Comparison of ENCODE assay signal across 9 mouse cellular contexts in the genomic region with DNA sequence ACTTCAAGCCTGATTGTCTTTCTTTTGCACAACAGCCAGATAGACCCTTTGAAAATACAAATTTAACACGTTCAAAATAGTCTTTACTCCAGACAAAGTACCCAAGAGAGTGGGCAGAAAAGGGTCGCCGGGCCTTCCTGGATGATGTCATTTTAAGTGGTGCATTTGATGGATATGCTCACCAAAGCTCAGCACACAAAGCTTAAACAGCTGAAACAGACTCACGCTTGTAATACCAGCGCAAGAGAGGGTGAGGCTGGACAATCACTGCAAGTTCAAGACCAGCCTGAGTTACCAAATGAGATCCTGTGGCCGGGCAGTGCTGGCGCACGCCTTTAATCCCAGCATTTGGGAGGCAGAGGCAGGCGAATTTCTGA. TPM values are rescaled to one million over a fixed set of nuclear protein-coding genes. Genes with fewer than 3 reads are reported as not detected.
DNase-seq lines count a peak whose midpoint lies in the region; ATAC-seq and TF ChIP-seq lines count a peak whose summit lies in the region.
"Had no signal": no experiment of that assay in that cellular context is flagged by ENCODE, and none has a peak within 500 bp of the region (broad histone marks: within the 10 kb centered on the region; RNA-seq: fewer than 3 reads in every experiment).

No protein-coding gene starts in this region.

- peak overlapping the region; percentile 96 for H3K4me2 ChIP-seq in heart, embryonic 16.5 days (ENCODE audit: low read depth, low read length)
- H3K4me2 ChIP-seq in embryonic facial prominence, embryonic 14.5 days (ENCODE audit: low read depth, low read length): peak overlapping the region; percentile 92
- peak overlapping the region; percentile 84 for H3K4me2 ChIP-seq in hindbrain, postnatal 0 days (ENCODE audit: low read depth, low read length)
- peak overlapping the region; percentile 95 for H3K4me2 ChIP-seq in midbrain, embryonic 14.5 days (ENCODE audit: low read length)

- intact Hi-C loops in heart, postnatal 25 days (cut with DNase I): no loop called here

- WGBS in heart, embryonic 16.5 days: 34% methylated on average over 9 of the region's 9 CpGs
- 37% methylated on average over 9 of the region's 9 CpGs for WGBS in embryonic facial prominence, embryonic 14.5 days
- WGBS in hindbrain, postnatal 0 days: 26% methylated on average over 9 of the region's 9 CpGs
- whole genome bisulfite sequencing in midbrain, embryonic 14.5 days: 23% methylated on average over 9 of the region's 9 CpGs

- peaks cover 15% of the 10 kb centered on the region for H3K4me1 ChIP-seq in heart, embryonic 16.5 days (ENCODE audit: control insufficient read depth, insufficient read depth, low read length)
- H3K4me1 ChIP-seq in embryonic facial prominence, embryonic 14.5 days (ENCODE audit: control insufficient read depth, insufficient read depth, low read length): peaks cover 12% of the 10 kb centered on the region
- peaks cover 12% of the 10 kb centered on the region for H3K4me1 ChIP-seq in hindbrain, postnatal 0 days (ENCODE audit: insufficient read depth, low read length)
- peaks cover 10% of the 10 kb centered on the region for H3K4me1 ChIP-seq in midbrain, embryonic 14.5 days (ENCODE audit: control insufficient read depth, insufficient read depth, low read length)

- no peaks in the 10 kb centered on the region for H3K36me3 ChIP-seq in heart, embryonic 16.5 days (ENCODE audit: control insufficient read depth, insufficient read depth)
- no peaks in the 10 kb centered on the region for H3K36me3 ChIP-seq in embryonic facial prominence, embryonic 14.5 days (ENCODE audit: control insufficient read depth, insufficient read depth, low read length)
- no peaks in the 10 kb centered on the region for H3K36me3 ChIP-seq in hindbrain, postnatal 0 days (ENCODE audit: insufficient read depth, low read length)
- no peaks in the 10 kb centered on the region for H3K36me3 ChIP-seq in midbrain, embryonic 14.5 days (ENCODE audit: control insufficient read depth, insufficient read depth, low read length)

- no peaks in the 10 kb centered on the region for H3K27me3 ChIP-seq in heart, embryonic 16.5 days (ENCODE audit: control insufficient read depth, insufficient read depth, low read length)
- no peaks in the 10 kb centered on the region for H3K27me3 ChIP-seq in embryonic facial prominence, embryonic 14.5 days (replicated peaks; ENCODE audit: control insufficient read depth, insufficient read depth, low read length)
- H3K27me3 ChIP-seq in hindbrain, postnatal 0 days (ENCODE audit: insufficient read depth, low read length): no peaks in the 10 kb centered on the region
- no peaks in the 10 kb centered on the region for H3K27me3 ChIP-seq in midbrain, embryonic 14.5 days (ENCODE audit: control insufficient read depth, insufficient read depth, low read length)

- no peak for TF ChIP-seq CTCF in hindbrain, postnatal 0 days (IDR thresholded peaks at IDR 0.05; ENCODE audit: low read depth)

- H3K9ac ChIP-seq in heart, embryonic 16.5 days (ENCODE audit: low read length): no peak overlapping the region
- no peak overlapping the region for H3K9ac ChIP-seq in embryonic facial prominence, embryonic 14.5 days (ENCODE audit: low read depth, low read length)
- H3K9ac ChIP-seq in hindbrain, postnatal 0 days (replicated peaks; ENCODE audit: low read length): no peak overlapping the region
- no peak overlapping the region for H3K9ac ChIP-seq in midbrain, embryonic 14.5 days (replicated peaks; ENCODE audit: low read length)

- peak overlapping the region; percentile 26 for H3K4me3 ChIP-seq in heart, embryonic 16.5 days (ENCODE audit: low read length)
- peak overlapping the region; percentile 79 for H3K4me3 ChIP-seq in embryonic facial prominence, embryonic 14.5 days (ENCODE audit: low read depth, low read length)
- peak overlapping the region; percentile 68 for H3K4me3 ChIP-seq in hindbrain, postnatal 0 days (ENCODE audit: low read length)
- H3K4me3 ChIP-seq in midbrain, embryonic 14.5 days (replicated peaks; ENCODE audit: low read depth, low read length): no peak overlapping the region

- peak; percentile 3; the same call in 1 of the 2 replicates for ATAC-seq in heart, embryonic 16.5 days (replicated peaks; ENCODE audit: extremely low read depth, insufficient read depth, low FRiP score)
- peak; percentile 31 for ATAC-seq in embryonic facial prominence, embryonic 14.5 days (ENCODE audit: low read depth)
- no peak for ATAC-seq in hindbrain, postnatal 0 days
- peak; percentile 60 for ATAC-seq in midbrain, embryonic 14.5 days (ENCODE audit: low FRiP score, low TSS enrichment)

- no peak for DNase-seq in heart, postnatal 25 days (ENCODE audit: low spot score)
- no peak for DNase-seq in embryonic facial prominence, embryonic 14.5 days (ENCODE audit: low spot score)
- DNase-seq in hindbrain, postnatal 0 days (ENCODE audit: low spot score): no peak
- no peak for DNase-seq in midbrain, embryonic 14.5 days
- DNase-seq in frontal cortex, postnatal 36 days (ENCODE audit: low spot score in 2 of 2): no peak
- DNase-seq in natural killer cell, adult 2 months (ENCODE audit: low spot score in 2 of 2): no peak
- DNase-seq in thymus, postnatal 0 days (ENCODE audit: low spot score): no peak

- H3K27ac ChIP-seq in heart, embryonic 16.5 days (ENCODE audit: low read length): no peak overlapping the region
- H3K27ac ChIP-seq in embryonic facial prominence, embryonic 14.5 days (replicated peaks; ENCODE audit: low read depth, low read length): peak overlapping the region; percentile 77; the same call in 1 of the 2 replicates
- peak overlapping the region; percentile 80 for H3K27ac ChIP-seq in hindbrain, postnatal 0 days
- H3K27ac ChIP-seq in midbrain, embryonic 14.5 days (replicated peaks; ENCODE audit: low read depth, low read length): peak overlapping the region; percentile 65

- no peaks in the 10 kb centered on the region for H3K9me3 ChIP-seq in heart, embryonic 16.5 days (replicated peaks; ENCODE audit: control insufficient read depth, low read length)
- H3K9me3 ChIP-seq in embryonic facial prominence, embryonic 14.5 days (ENCODE audit: control insufficient read depth, low read length): no peaks in the 10 kb centered on the region
- H3K9me3 ChIP-seq in hindbrain, postnatal 0 days (ENCODE audit: low read length): no peaks in the 10 kb centered on the region
- H3K9me3 ChIP-seq in midbrain, embryonic 14.5 days (ENCODE audit: control insufficient read depth, low read length): no peaks in the 10 kb centered on the region

RNA-seq across cellular contexts. Expression of gene Polr3h, which starts 0.4 kb away (rescaled TPM):
- 157 and 161 TPM in 2 replicates for polyA plus RNA-seq in heart, embryonic 16.5 days (2015; fragmentation: Nextera tagmentation; extraction: Ambion mirVana)
- 1 to 10 TPM; 6.7 to 7.0 TPM for total RNA-seq in heart, postnatal 25 days (2021)
- polyA plus RNA-seq in embryonic facial prominence, embryonic 14.5 days (2014; fragmentation: Nextera tagmentation; extraction: Ambion mirVana): 70.4 and 72.6 TPM in 2 replicates
- 47.2 and 48.7 TPM in 2 replicates for total RNA-seq in hindbrain, postnatal 0 days (2014; rRNA removed)
- 98.7 and 101 TPM in 2 replicates for polyA plus RNA-seq in hindbrain, postnatal 0 days (2015; fragmentation: Nextera tagmentation; extraction: Ambion mirVana)
- 67.7 and 74.2 TPM in 2 replicates for polyA plus RNA-seq in midbrain, embryonic 14.5 days (2014; fragmentation: Nextera tagmentation; extraction: Ambion mirVana)
- polyA plus RNA-seq in thymus, postnatal 0 days (2015; fragmentation: Nextera tagmentation; extraction: Ambion mirVana): 81.8 and 84.1 TPM in 2 replicates

RNA-seq across cellular contexts. Expression of gene Csdc2, which starts 10.1 kb away (rescaled TPM):
- polyA plus RNA-seq in heart, embryonic 16.5 days (2015; fragmentation: Nextera tagmentation; extraction: Ambion mirVana): 5.4 and 6.1 TPM in 2 replicates
- total RNA-seq in heart, postnatal 25 days (2021): 10 to 100 TPM; 73.5 to 87.5 TPM
- polyA plus RNA-seq in embryonic facial prominence, embryonic 14.5 days (2014; fragmentation: Nextera tagmentation; extraction: Ambion mirVana): 20.2 and 20.9 TPM in 2 replicates
- total RNA-seq in hindbrain, postnatal 0 days (2014; rRNA removed): 178 and 188 TPM in 2 replicates
- 239 and 269 TPM in 2 replicates for polyA plus RNA-seq in hindbrain, postnatal 0 days (2015; fragmentation: Nextera tagmentation; extraction: Ambion mirVana)
- polyA plus RNA-seq in midbrain, embryonic 14.5 days (2014; fragmentation: Nextera tagmentation; extraction: Ambion mirVana): 167 and 188 TPM in 2 replicates
- polyA plus RNA-seq in thymus, postnatal 0 days (2015; fragmentation: Nextera tagmentation; extraction: Ambion mirVana): 0.62 and 0.88 TPM in 2 replicates

RNA-seq across cellular contexts. Expression of gene Pmm1, which starts 34.3 kb away (rescaled TPM):
- polyA plus RNA-seq in heart, embryonic 16.5 days (2015; fragmentation: Nextera tagmentation; extraction: Ambion mirVana): 22.4 and 24.3 TPM in 2 replicates
- total RNA-seq in heart, postnatal 25 days (2021): 10 to 100 TPM; 26.6 to 27.0 TPM
- 43.0 and 43.5 TPM in 2 replicates for polyA plus RNA-seq in embryonic facial prominence, embryonic 14.5 days (2014; fragmentation: Nextera tagmentation; extraction: Ambion mirVana)
- total RNA-seq in hindbrain, postnatal 0 days (2014; rRNA removed): 123 and 164 TPM in 2 replicates
- polyA plus RNA-seq in hindbrain, postnatal 0 days (2015; fragmentation: Nextera tagmentation; extraction: Ambion mirVana): 140 and 142 TPM in 2 replicates
- polyA plus RNA-seq in midbrain, embryonic 14.5 days (2014; fragmentation: Nextera tagmentation; extraction: Ambion mirVana): 67.1 and 94.5 TPM in 2 replicates
- polyA plus RNA-seq in thymus, postnatal 0 days (2015; fragmentation: Nextera tagmentation; extraction: Ambion mirVana): 45.1 and 50.5 TPM in 2 replicates

RNA-seq across cellular contexts. Expression of gene 1700029P11Rik, which starts 53.9 kb away (rescaled TPM):
- polyA plus RNA-seq in heart, embryonic 16.5 days (2015; fragmentation: Nextera tagmentation; extraction: Ambion mirVana): not detected in 2 replicates
- total RNA-seq in heart, postnatal 25 days (2021): not detected
- not detected in 2 replicates for polyA plus RNA-seq in embryonic facial prominence, embryonic 14.5 days (2014; fragmentation: Nextera tagmentation; extraction: Ambion mirVana)
- not detected in 2 replicates for total RNA-seq in hindbrain, postnatal 0 days (2014; rRNA removed)
- polyA plus RNA-seq in hindbrain, postnatal 0 days (2015; fragmentation: Nextera tagmentation; extraction: Ambion mirVana): not detected in 2 replicates
- not detected in 2 replicates for polyA plus RNA-seq in midbrain, embryonic 14.5 days (2014; fragmentation: Nextera tagmentation; extraction: Ambion mirVana)
- polyA plus RNA-seq in thymus, postnatal 0 days (2015; fragmentation: Nextera tagmentation; extraction: Ambion mirVana): not detected in 2 replicates
- total RNA-seq: liver, adult 2 months had no signal
- polyA plus RNA-seq: liver, adult 2 months had no signal

RNA-seq across cellular contexts. Expression of gene Aco2, which starts 54.3 kb away (rescaled TPM):
- polyA plus RNA-seq in heart, embryonic 16.5 days (2015; fragmentation: Nextera tagmentation; extraction: Ambion mirVana): 769 and 804 TPM in 2 replicates
- 1,000 to 10,000 TPM; 2,060 to 2,092 TPM for total RNA-seq in heart, postnatal 25 days (2021)
- 160 and 165 TPM in 2 replicates for polyA plus RNA-seq in embryonic facial prominence, embryonic 14.5 days (2014; fragmentation: Nextera tagmentation; extraction: Ambion mirVana)
- total RNA-seq in hindbrain, postnatal 0 days (2014; rRNA removed): 536 and 538 TPM in 2 replicates
- polyA plus RNA-seq in hindbrain, postnatal 0 days (2015; fragmentation: Nextera tagmentation; extraction: Ambion mirVana): 298 and 299 TPM in 2 replicates
- polyA plus RNA-seq in midbrain, embryonic 14.5 days (2014; fragmentation: Nextera tagmentation; extraction: Ambion mirVana): 211 and 221 TPM in 2 replicates
- 126 and 136 TPM in 2 replicates for polyA plus RNA-seq in thymus, postnatal 0 days (2015; fragmentation: Nextera tagmentation; extraction: Ambion mirVana)
